Mouse (Mus musculus): ENCODE results near the gene Gm17490. TPM values are rescaled to one million over a fixed set of nuclear protein-coding genes. Genes with fewer than 3 reads are reported as not detected.

The Gm17490 gene
- total RNA-seq (2014; fragmentation: Nextera tagmentation) (not detected in 2 replicates), total RNA-seq (2017) (not detected in 2 replicates), polyA plus RNA-seq (2012) (not detected in 2 replicates)

DNA sequence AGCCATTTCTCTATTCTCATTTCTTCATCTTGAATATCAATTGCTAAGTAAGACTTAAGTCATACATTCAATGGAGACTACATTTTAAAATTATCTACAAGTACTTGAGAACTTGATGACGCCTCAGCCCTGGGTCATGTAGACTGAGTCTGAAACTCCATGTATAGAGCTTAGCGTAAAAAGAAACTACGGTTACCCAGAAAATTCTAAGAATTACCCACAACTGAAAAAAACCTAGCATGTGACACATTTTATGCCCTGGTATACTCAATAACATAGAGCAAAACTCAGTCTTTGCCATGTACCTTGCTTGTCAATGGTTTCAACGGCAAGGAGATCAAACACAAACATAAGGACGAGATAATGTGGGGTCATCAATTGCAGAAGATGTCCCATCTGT, at the start of gene Gm17490:
Gm17490 (minus strand) TSS at position 375 of the 400 bp plus-strand sequence.
- H3K4me1 ChIP-seq (ENCODE audit: insufficient read depth, low read depth, low read length) = no peaks in the 10 kb centered on the region
- no peak within 1 kb of the TSS for H3K4me3 ChIP-seq (ENCODE audit: low read depth, low read length)
- no peaks in the 10 kb centered on the region for H3K36me3 ChIP-seq (replicated peaks)
- TF ChIP-seq CTCF (IDR thresholded peaks at IDR 0.05; ENCODE audit: low read depth, low read length) (no peak), GATA2 (IDR thresholded peaks at IDR 0.05; ENCODE audit: borderline replicate concordance, low read depth, low read length) (no peak), GATA1 (IDR thresholded peaks at IDR 0.05; ENCODE audit: borderline replicate concordance, low read length) (no peak), POLR2AphosphoS5 (IDR thresholded peaks at IDR 0.05; ENCODE audit: insufficient replicate concordance, low read depth, low read length) (no peak)
- DNase-seq (ENCODE audit: low spot score) (no peak), ATAC-seq (ENCODE audit: extremely low read depth, insufficient number of reproducible peaks, low FRiP score, poor library complexity, severe bottlenecking) (no peak)
- peaks cover 3% of the 10 kb centered on the region; the same call in 1 of the 2 replicates for H3K27me3 ChIP-seq (ENCODE audit: insufficient read depth, low read length)
- no peaks in the 10 kb centered on the region for H3K9me3 ChIP-seq (replicated peaks)

DNA sequence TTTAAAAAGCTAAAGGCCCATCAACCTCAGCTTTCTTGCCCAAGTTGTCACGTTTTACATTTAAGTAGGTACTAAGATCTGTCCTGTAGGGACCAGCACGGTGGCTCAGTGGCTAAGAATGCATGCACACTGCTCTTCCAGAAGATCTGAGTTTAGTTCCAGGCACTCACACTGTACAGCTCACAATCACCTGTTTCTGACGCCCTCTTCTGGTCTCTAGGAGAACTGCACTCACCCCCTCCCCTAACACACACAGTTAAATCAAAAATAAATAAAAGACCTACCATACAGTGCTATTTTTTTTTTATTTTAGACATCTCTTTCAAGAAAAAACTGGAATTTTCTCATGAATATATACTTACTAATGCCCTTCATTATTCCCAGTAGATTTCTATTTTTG, 46.1 kb upstream of the Gm17490 start:
- DNase-seq (ENCODE audit: low spot score) (no peak), ATAC-seq (ENCODE audit: extremely low read depth, insufficient number of reproducible peaks, low FRiP score, poor library complexity, severe bottlenecking) (no peak)
- no peak for TF ChIP-seq GATA1 (IDR thresholded peaks at IDR 0.05; ENCODE audit: borderline replicate concordance, low read length)
- no peak for TF ChIP-seq POLR2AphosphoS5 (IDR thresholded peaks at IDR 0.05; ENCODE audit: insufficient replicate concordance, low read depth, low read length)
- no peak for TF ChIP-seq TAL1 (conservative IDR thresholded peaks at IDR 0.05; ENCODE audit: low read depth, low read length)
- peak; percentile 44 for TF ChIP-seq CTCF (IDR thresholded peaks at IDR 0.05; ENCODE audit: low read depth, low read length)
- TF ChIP-seq GATA2 (IDR thresholded peaks at IDR 0.05; ENCODE audit: borderline replicate concordance, low read depth, low read length) = no peak
- Histone ChIP-seq H3K36me3 (replicated peaks) (no peaks in the 10 kb centered on the region), H3K4me1 (ENCODE audit: insufficient read depth, low read depth, low read length) (no peaks in the 10 kb centered on the region), H3K4me3 (ENCODE audit: low read depth, low read length) (no peak overlapping the region), H3K27me3 (ENCODE audit: insufficient read depth, low read length) (peaks cover 7% of the 10 kb centered on the region; the same call in 1 of the 2 replicates), H3K9me3 (replicated peaks) (peaks cover 5% of the 10 kb centered on the region; the same call in 1 of the 2 replicates)

GRCm38 (mm10) chr2:11665326-11665725, 39.3 kb upstream of the Gm17490 start:
- H3K36me3 ChIP-seq (replicated peaks) = no peaks in the 10 kb centered on the region
- TF ChIP-seq POLR2AphosphoS5 (IDR thresholded peaks at IDR 0.05; ENCODE audit: insufficient replicate concordance, low read depth, low read length) (no peak), TAL1 (conservative IDR thresholded peaks at IDR 0.05; ENCODE audit: low read depth, low read length) (no peak), GATA2 (IDR thresholded peaks at IDR 0.05; ENCODE audit: borderline replicate concordance, low read depth, low read length) (no peak), GATA1 (IDR thresholded peaks at IDR 0.05; ENCODE audit: borderline replicate concordance, low read length) (no peak), CTCF (IDR thresholded peaks at IDR 0.05; ENCODE audit: low read depth, low read length) (no peak)
- ATAC-seq (ENCODE audit: extremely low read depth, insufficient number of reproducible peaks, low FRiP score, poor library complexity, severe bottlenecking) (no peak), DNase-seq (ENCODE audit: low spot score) (no peak)
- peaks cover 10% of the 10 kb centered on the region; the same call in 1 of the 2 replicates for H3K4me1 ChIP-seq (ENCODE audit: insufficient read depth, low read depth, low read length)
- H3K9me3 ChIP-seq (replicated peaks) = no peaks in the 10 kb centered on the region
- H3K27me3 ChIP-seq (ENCODE audit: insufficient read depth, low read length) = no peaks in the 10 kb centered on the region
- no peak overlapping the region for H3K4me3 ChIP-seq (ENCODE audit: low read depth, low read length)

GRCm38 (mm10) chr2:11664806-11665205, 38.7 kb upstream of the Gm17490 start:
- H3K27me3 ChIP-seq (ENCODE audit: insufficient read depth, low read length) = no peaks in the 10 kb centered on the region
- H3K9me3 ChIP-seq (replicated peaks) = no peaks in the 10 kb centered on the region
- no peaks in the 10 kb centered on the region for H3K36me3 ChIP-seq (replicated peaks)
- peaks cover 10% of the 10 kb centered on the region; the same call in 1 of the 2 replicates for H3K4me1 ChIP-seq (ENCODE audit: insufficient read depth, low read depth, low read length)
- no peak overlapping the region for H3K4me3 ChIP-seq (ENCODE audit: low read depth, low read length)
- DNase-seq (ENCODE audit: low spot score) (no peak), ATAC-seq (ENCODE audit: extremely low read depth, insufficient number of reproducible peaks, low FRiP score, poor library complexity, severe bottlenecking) (no peak)
- TF ChIP-seq GATA2 (IDR thresholded peaks at IDR 0.05; ENCODE audit: borderline replicate concordance, low read depth, low read length) (no peak), GATA1 (IDR thresholded peaks at IDR 0.05; ENCODE audit: borderline replicate concordance, low read length) (no peak), TAL1 (conservative IDR thresholded peaks at IDR 0.05; ENCODE audit: low read depth, low read length) (no peak), CTCF (IDR thresholded peaks at IDR 0.05; ENCODE audit: low read depth, low read length) (no peak), POLR2AphosphoS5 (IDR thresholded peaks at IDR 0.05; ENCODE audit: insufficient replicate concordance, low read depth, low read length) (no peak)

DNA sequence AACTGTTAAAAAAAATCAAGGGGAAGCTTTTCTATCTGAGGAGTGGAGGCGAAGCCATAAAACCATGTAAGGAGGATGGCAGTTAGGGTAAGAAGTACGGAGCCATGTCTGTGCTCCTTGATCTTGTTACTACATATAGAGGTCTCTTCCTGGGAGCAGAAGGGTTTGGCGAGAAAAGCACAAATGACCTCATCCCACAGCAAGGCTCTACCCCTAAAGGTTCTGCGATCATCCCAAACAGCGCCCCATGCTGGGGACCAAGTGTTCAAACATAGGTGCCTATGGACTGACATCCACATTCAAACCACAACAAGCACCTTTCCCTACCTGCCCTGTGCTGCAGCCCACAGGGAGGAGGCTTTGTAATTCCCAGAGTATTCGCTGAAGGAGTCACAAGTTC, 38.3 kb upstream of the Gm17490 start:
- TF ChIP-seq POLR2AphosphoS5 (IDR thresholded peaks at IDR 0.05; ENCODE audit: insufficient replicate concordance, low read depth, low read length) (no peak), CTCF (IDR thresholded peaks at IDR 0.05; ENCODE audit: low read depth, low read length) (no peak), GATA2 (IDR thresholded peaks at IDR 0.05; ENCODE audit: borderline replicate concordance, low read depth, low read length) (no peak), TAL1 (conservative IDR thresholded peaks at IDR 0.05; ENCODE audit: low read depth, low read length) (no peak), GATA1 (IDR thresholded peaks at IDR 0.05; ENCODE audit: borderline replicate concordance, low read length) (no peak)
- H3K9me3 ChIP-seq (replicated peaks) = no peaks in the 10 kb centered on the region
- no peak for ATAC-seq (ENCODE audit: extremely low read depth, insufficient number of reproducible peaks, low FRiP score, poor library complexity, severe bottlenecking)
- DNase-seq (ENCODE audit: low spot score) = no peak
- H3K4me1 ChIP-seq (ENCODE audit: insufficient read depth, low read depth, low read length) = peaks cover 10% of the 10 kb centered on the region; the same call in 1 of the 2 replicates
- peaks cover 3% of the 10 kb centered on the region; the same call in 1 of the 2 replicates for H3K27me3 ChIP-seq (ENCODE audit: insufficient read depth, low read length)
- no peaks in the 10 kb centered on the region for H3K36me3 ChIP-seq (replicated peaks)
- no peak overlapping the region for H3K4me3 ChIP-seq (ENCODE audit: low read depth, low read length)

GRCm38 (mm10) chr2:11663961-11664360, 37.9 kb upstream of the Gm17490 start:
- TF ChIP-seq CTCF (IDR thresholded peaks at IDR 0.05; ENCODE audit: low read depth, low read length) (peak; percentile 19; the same call in 1 of the 2 replicates), GATA1 (IDR thresholded peaks at IDR 0.05; ENCODE audit: borderline replicate concordance, low read length) (no peak)
- Histone ChIP-seq H3K9me3 (replicated peaks) (no peaks in the 10 kb centered on the region), H3K4me3 (ENCODE audit: low read depth, low read length) (no peak overlapping the region), H3K4me1 (ENCODE audit: insufficient read depth, low read depth, low read length) (peaks cover 10% of the 10 kb centered on the region; the same call in 1 of the 2 replicates), H3K27me3 (ENCODE audit: insufficient read depth, low read length) (peaks cover 6% of the 10 kb centered on the region; the same call in 1 of the 2 replicates), H3K36me3 (replicated peaks) (no peaks in the 10 kb centered on the region)
- ATAC-seq (ENCODE audit: extremely low read depth, insufficient number of reproducible peaks, low FRiP score, poor library complexity, severe bottlenecking) = peak; percentile 73
- peak; percentile 40 for DNase-seq (ENCODE audit: low spot score)

All from G1E (cell line).